Mouse (Mus musculus) lung, postnatal 4 days (tissue): Measurements from ENCODE around the gene Plod1.
"Not testable (repeated sequence)": the region's sequence is repeated elsewhere in the genome, so short reads cannot be mapped to it uniquely, and the experiment has no call there.

ENCODE experiments used
- DNase-seq, 2 experiments: peaks; one replicate each; pipeline ENCODE4 v3.0.0; 2021

The Plod1 gene

DNA sequence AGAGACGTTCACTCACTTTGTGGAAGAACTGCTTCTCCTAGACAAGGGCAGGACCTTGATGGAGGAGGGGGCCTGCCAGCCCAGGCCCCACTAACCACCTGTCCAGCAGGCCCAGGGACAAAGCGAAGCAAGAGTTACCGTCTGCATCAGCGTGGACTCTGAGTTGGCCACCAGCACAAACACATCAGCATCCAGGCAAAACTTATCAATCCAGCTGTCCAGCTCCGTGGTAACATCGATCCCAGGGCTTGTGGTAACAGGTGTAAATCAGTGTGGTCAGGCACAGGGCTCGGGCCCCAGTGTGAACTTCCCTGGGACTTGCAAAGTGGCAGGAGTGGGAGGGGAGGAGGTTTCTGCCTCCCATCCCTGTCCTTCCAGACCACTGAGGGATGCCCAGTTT, 49.3 kb downstream of the Plod1 start:
- no peak for DNase-seq

DNA sequence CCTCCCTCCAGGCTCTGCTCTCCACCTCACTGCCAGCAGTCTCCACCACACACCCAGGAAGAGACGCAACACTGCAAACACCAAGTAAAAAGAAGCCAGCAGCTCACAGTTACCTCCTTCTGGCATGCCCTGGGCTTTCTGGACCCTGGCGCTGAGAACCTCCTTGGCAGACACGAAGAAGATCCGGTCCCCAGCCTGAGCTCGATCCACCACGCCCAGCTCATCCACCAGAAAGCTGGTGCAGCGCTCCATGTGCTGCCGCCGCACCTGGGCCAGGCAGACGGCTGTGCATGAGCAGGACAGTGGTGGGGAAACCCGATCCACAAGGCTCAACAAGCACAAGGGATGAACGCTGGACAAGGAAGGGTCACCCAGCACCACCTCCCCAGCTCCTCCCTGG, 50.4 kb downstream of the Plod1 start:
- no peak for DNase-seq

DNA sequence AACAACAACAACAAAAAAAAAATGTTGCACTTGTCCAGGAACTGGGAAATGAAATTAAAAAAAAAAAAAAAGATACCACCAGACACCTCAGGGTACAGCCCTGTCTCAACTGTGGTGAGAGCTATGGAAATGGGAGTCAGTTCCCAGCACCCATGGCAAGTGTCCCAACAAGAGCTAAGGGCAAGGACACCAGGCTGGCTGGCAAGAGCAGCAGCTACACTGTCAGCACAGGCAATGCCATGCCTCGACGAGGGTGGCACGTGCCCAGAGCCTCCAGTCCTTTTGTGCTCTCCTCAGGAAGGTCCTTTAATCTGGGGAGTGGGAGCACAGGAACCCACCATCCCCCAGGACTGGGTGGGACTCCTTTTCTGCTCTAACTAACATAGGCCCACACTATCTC, 52.4 kb downstream of the Plod1 start:
- DNase-seq = no peak

DNA sequence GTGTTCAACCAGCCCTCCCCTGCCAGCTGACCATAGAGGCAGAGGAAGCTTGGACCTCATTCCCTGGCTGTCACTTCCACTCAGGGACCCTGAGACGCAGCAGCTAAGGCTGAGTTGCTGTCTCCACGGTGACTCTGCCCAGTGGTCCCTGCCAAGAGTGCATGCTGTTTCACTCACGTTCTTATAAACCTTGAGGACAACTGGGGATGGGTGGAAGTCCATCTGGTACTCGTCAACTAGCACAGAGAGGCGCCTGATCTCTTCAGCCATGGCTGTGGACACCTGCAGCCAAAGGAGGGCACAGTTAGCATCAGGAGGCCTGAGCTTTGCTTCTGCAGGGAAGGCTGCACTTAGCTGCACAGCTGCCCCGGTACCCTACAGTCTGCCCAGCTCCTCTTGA, 53.5 kb downstream of the Plod1 start:
- no peak for DNase-seq

DNA sequence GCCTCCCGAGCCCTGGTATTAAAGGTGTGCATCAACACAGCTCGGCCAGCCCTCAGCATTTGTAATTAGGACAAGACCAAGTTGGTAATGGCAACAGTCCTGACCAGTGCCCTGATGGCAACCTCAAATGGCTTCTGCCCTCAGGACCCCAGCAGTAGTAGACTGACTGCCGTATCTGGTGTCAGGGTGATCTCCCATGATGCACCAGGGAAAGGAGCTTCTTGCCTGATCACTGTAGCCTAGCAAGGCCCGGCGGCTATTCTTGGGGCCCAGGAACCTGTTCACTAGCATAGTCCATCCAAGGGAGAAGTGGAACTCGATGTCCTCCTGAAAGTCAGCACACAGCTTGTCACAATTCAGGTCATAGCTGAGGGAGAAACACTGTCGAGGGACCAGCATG, 54.8 kb downstream of the Plod1 start:
- DNase-seq = no peak

DNA sequence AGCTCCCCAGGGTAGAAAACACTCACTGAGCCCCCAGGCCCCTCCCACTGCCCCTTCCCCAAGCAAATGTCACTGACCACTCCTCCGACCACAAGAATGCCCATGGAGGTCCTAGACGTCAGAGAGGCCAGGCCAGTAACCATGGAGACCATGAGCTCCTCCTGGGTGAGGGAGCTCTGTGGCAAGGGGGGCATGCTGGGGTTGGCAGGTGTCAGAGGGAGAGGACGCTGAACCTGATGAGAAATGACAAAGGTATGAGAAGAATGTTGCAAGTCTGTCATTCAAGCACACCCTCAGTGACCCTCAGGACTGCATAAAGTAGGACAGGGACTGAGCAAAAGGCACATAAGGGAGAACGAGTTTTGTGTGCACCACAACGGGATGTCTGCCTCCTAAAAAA, 56.7 kb downstream of the Plod1 start:
- no peak for DNase-seq

DNA sequence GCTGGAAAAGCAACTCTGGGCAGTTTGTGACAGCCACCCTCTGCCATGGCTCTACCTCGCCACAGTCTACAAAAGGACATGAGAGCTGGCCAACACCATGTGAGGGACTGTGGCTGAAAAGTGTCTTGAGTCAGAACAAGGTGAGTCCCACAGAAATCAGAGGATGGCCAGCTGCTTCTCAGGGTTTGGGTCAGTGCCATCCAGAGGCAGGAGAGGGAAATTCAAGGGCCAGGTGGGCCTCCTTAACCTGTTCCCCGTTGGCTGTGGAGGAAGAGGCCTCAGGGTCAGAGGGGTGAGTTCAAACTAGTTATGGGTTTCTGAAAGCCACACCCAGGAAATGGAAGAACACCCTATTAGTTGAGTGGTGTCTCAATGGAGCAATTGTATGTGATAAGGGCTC, 57.1 kb downstream of the Plod1 start:
- no peak for DNase-seq

DNA sequence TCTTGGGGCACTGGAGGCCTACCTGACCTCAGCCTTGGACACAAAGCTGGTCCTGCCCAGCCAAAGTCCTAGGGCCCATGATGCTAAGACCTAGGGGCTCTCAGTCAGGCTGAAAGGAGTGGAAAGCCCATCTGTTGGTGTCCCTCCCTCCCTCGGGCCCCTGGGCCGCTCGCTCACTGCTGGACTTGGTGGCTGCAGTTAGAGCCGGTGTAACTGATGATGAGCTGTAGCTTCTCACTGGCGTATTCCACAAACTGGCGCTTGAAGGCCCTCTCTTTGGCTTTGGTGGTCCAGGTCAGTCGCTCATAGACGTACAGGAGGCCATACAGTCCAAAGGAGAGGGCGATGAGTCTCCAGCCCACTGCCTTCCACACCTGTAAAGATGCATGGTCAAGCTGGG, 58.0 kb downstream of the Plod1 start:
- DNase-seq = no peak

DNA sequence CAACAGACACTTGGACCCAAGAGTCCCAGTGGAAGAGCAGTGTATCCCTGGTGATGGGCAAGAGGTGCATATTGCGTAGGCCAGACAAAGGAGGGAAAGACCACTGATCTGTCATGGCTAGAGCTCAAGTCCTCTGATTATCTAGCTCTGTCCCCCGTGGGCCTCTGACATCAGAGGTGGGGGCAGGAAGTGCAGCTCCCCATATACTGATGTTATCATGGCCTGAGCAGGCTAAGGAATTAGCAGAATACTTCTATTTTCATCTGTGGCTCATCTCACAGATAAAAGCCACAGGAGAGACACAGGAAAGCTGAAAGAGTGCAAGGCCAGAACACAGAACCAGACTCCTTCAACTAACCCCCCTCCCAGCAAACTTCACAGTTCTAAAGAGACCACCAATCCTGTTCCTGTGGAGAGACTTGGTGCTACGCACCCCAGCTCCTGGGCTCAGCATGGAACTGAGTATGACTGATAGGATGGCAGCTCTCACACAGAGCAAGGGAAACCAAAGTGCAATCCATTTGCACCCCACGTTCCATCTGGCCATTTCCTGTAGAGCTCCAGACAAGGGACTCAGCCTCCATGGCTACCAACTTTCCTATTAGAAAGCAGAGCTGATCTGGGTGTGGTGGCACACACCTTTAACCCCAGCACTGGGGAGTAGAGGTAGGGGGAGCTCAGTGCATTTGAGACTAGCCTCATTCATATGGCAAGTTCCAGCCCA, 60.6 kb downstream of the Plod1 start:
- DNase-seq = no peak

DNA sequence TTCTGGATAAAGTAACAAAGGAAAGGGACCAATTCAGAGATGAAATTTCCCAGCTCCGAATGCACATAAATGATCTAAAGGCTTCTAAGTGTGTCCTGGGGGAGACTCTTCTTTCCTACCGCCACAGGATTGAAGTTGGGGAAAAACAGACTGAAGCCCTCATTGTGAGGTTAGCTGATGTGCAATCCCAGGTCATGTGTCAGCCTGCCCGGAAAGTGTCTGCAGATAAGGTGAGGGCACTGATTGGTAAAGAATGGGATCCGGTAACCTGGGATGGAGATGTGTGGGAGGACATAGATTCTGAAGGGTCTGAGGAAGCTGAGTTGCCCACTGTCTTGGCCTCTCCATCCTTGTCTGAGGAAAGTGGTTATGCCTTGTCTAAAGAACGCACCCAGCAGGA, 67.3 kb downstream of the Plod1 start:
- no peak for DNase-seq

DNA sequence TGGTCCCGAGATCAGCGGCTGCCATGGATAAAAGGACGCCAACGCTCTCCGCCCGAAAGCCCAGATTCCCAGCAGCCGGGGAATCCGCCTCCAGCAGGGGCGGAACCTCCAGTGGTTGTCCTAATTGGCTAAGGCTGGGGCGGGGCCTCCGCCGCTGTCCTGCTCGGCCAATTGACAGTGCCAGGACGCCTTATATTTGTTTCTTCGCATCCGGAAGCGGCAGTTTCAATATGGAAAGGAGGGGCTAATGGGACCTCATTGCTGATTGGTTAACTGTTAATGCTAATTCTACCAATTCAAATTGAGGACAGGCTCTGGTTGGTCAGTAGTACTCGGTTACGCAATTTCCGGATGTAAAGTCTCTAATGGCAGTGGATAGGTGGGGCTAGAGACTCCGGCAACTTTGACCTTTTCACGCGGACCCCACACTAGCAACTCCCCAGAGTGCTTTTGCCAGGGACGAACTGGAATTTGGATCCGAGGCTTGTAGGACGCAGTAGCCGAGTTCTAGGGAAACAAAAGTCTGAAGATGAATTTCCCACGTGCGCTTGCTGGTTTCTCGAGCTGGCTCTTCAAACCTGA, 68.0 kb downstream of the Plod1 start, which contains the start of the genes Miip and Fv1:
Miip (minus strand) TSS at position 367 of the 582 bp plus-strand sequence.
Fv1 (plus strand) TSS at position 530 of the 582 bp plus-strand sequence.
- peak; percentile 95 to 98 for DNase-seq

DNA sequence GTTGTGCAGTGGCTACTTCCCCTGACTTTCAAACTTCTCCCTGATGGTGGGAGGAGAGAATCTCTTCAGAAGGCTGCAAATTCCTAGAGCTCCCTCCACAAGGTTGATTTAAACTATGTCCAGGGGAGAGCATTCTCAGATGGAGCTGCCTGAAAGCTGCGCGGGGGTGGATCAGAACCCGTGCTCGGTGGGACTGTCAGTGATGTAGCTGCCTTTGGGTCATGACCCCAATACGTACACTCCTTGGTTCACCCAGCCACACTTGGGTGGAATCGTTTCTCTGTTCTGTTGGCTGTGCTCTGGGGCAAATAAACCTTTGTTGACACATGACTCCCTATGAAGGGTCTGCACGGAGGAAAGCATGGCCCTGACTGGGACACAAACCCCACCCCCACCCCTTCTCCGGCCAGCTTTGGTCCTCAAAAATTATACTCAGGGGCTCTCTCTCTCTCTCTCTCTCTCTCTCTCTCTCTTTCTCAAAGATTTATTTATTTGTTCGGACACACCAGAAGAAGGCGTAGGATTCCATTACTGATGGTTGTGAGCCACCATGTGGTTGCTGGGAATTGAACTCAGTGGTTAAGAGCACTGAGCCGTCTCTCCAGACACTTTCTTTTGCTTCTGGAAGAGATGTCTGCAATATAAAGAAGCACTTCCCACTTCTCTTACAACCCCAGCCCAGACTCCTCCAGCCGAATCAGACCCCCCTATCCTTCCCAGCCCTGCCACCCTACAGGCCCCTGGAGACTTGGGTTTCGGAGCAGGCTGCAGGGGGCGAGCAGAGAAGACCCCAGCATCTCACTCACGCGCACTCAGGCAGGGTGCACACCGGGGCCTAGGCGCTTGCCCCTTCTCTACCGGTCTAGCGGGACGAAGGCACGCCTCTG, 68.8 kb downstream of the Plod1 start:
- no peak for DNase-seq

DNA sequence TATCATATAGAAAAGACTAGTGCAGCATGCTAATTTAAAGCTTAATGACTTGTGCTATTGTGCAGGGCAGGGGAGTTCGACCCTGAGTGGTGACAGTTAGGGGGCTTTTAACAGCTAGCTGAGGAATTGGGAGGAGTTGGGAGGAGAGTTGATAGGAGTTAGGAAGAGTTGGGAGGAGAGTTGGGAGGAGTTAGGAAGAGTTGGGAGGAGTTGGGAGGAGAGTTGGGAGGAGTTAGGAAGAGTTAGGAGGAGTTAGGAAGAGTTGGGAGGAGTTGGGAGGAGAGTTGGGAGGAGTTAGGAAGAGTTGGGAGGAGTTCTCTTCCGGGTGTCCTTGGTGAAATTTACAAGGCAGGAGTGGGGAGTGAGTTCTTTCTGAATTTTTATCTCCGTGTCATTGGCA, 69.8 kb downstream of the Plod1 start:
- DNase-seq = not testable (repeated sequence)

DNA sequence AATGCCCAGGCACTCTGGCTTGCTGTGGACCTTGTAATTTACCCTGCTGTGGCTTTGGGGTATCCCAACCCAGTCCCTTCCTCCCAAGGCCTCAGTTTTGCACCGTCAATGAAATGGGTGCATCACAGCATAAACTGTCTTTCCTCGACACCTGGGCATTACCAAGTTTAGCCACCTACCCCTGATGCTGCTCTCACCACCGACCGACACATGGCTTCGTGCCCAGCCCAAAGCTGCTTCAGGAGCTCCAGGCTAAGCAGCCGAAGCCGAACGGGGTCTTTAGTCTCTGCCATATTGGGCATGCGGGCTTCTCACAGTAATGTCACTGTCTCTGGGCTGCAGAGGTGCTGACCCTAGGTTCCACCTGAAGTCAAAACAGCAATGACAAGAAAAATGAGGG, 70.5 kb downstream of the Plod1 start:
- DNase-seq = no peak

DNA sequence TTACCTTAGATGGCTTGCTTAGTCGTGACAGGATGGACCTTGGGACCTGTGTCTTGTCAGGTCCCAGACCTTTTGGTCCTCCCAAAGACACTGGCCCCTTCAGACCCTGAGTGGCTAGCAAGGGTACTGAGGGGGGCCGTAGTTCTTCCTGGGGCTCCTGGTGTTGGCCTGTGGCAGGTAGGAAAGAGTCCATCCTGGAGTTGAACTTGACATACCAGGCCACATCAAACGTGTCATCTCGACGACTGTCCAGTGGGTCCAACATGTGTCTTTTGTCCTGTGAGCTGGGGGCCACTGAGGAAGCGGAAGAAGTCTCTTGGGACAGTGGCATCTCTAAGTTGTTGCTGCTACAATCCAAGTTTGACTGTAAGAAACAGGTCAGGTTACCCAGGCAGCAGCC, 70.9 kb downstream of the Plod1 start:
- DNase-seq = no peak

DNA sequence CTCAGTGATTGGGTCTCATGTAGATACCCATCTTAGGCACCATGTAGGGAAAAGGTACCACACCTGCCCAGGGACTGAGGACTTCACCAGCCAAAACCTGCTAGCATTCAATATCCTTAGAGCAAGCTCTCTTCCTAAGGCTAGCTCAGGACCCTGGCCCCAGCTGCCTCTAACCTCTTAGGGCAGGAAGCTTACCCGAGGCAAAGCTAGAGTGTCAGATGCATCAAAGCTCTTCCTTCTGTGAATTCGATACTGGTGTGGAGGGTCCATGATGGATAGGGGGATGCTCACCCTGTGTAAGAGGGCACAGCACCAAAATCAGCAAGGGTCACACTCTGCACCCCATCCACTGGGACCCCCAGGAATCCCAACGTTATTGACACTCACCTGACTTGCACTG, 74.5 kb downstream of the Plod1 start:
- DNase-seq = no peak
